Mouse (Mus musculus) monocyte, adult 2 months (primary cell): Measurements from ENCODE around the gene Mfsd5.

Experiments
- DNase-seq, 2 experiments: peaks; one replicate each; pipeline ENCODE4 v3.0.0; 2022; ENCODE audit warnings: low spot score in 2 of 2, low read depth in 1 of 2

Mfsd5 gene

DNA sequence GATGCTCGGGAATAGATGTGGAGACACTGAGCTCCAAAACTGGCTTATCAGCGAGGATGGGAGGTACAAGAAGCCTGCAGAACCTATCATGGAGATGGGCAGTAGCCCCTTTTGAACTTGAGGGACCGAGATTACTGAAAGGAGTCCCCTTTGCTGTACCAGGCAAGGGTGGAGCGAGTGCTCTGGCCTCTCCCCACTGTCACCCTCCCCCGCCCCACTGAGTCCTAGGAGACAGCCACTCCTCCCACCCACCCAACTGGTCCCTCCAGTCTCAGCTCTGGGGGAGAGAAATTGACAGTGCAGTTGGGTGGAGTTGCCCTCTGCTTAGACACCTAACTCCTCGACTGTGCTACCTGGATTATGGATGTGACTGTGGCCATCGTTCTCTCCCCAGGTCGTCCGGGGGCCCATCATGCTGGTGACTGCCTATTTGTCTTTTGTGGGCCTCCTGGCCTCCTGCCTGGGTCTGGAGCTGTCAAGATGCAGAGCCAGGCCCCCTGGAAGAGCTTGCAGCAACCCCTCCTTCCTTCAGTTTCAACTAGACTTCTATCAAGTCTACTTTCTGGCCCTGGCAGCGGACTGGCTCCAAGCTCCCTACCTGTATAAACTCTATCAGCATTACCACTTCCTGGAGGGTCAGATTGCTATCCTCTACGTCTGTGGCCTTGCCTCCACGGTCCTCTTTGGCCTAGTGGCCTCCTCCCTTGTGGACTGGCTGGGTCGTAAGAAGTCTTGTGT lies 698 bp downstream of the Mfsd5 start:
- DNase-seq, result no peak

DNA sequence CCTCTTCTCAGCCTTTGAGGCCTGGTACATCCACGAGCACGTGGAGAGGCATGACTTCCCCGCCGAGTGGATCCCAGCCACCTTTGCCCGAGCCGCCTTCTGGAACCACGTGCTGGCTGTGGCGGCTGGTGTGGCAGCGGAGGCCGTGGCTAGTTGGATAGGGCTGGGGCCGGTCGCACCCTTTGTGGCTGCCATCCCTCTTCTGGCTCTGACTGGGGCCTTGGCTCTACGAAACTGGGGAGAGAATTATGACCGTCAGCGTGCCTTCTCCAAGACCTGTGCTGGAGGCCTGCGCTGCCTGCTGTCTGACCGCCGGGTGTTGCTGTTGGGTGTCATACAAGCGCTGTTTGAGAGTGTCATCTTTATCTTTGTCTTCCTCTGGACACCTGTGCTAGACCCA lies 1.4 kb downstream of the Mfsd5 start:
- DNase-seq, result no peak

DNA sequence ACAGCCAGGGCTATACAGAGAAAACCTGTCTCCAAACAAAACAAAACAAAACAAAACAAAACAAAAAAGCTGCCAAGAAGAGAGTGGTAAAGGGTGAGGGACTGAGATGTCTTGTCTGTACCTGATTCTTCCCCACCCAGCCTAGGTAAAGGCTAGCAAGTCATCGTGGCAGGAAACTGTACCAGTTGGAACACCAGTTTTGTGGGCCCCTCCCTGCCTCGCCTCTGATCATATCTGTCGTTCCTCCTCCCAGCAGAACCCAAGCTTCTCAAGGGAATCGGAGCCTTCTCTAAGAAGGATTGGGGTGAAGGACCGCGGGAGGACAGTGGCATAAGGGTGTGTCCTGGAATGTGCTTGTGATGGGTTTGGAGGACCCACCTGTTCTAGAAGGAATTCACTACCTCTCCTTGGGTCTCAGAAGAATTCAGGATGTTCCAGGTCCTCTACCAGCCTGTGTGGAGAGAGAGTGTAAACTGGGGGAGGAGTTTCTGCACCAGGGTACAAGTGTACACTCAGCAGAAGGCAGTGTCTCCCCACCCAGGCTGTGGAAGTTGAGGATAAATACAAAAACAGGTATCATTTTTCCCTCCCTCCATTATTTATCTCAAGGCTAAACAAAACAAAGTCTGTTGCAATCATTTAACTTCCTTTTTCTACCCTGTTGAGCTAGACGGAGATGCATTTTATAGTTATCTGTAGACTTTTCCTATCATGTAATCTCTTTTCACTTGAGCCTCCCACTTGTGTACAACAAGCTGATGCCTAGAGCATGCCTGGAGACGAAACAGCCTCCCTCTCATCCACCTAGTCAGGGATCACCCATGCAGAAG lies 3.4 kb downstream of the Mfsd5 start:
- no peak for DNase-seq

DNA sequence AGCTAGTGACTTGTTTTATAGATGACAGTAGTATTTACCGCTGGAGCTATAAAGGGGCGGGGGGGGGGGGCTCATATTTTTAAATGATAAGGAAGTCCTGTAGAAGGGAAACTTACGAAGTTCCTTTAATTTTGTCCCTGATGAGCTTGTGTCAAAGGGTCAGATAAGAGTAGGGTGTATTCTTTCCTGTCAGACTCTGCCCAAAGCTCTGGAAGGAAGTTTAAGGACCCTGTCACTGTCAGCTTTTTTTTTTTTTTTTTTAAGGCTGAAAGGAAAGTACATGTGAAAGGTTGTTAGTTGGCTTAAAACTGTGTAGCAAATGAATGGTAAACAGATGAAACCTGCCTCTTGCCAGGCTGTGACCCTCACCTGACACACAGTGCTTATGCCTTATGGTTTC lies 4.4 kb downstream of the Mfsd5 start:
- no peak for DNase-seq

DNA sequence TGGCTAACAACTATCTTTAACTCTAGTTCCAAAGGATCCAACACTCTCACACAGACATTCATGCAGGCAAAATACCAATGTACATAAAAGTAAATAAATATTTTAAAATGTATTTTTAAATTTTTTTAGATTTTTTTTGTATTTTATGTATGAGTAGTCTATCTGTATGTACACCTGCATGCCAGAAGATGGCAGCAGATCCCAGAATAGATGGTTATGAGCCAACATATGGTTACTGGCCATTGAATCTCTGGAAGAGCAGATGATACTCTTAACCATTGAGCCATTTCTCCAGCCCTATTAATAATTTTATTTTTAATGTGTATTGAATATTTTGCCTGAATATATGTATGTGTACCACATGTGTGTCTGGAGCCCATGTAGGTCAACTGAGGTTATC lies 8.1 kb downstream of the Mfsd5 start:
- no peak for DNase-seq

DNA sequence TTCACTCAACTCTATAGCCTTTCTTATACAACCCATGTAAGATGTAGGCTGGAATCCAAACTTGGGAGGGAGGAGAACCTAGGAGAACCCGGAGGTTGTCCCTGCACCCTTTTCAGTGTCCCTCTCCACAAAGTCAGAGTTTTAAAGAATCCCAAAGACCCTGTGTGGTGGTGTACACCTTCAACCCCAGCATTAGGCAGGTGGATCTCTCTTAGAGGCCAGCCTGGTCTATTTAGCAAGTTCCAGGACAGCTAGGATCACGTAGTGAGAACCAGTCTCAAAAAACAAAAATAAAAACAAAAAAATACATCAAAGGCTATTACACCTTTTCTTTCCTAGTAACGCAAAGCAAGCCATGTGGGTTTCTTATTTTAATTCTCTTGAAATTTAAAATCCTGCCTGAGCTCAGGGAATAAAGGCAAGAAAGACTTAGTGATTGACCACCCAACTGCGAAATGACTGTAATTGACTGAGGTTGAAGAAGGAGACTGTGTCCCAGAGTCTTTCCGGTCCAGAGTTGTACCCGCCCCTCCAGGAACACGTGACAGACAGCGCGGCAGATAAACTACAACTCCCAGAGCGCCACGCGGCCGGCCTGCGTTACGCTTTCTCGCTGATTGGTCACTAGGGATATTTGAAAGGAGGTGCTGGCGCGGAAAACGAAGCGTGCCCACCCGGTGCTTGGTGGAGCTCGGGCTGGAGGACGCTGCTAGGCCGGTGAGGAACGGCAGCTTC lies 16.5 kb downstream of the Mfsd5 start, which contains the start of gene Espl1:
Espl1 (plus strand) TSS at position 634 of the 735 bp plus-strand sequence.
- DNase-seq, result peak; percentile 81 to 88

DNA sequence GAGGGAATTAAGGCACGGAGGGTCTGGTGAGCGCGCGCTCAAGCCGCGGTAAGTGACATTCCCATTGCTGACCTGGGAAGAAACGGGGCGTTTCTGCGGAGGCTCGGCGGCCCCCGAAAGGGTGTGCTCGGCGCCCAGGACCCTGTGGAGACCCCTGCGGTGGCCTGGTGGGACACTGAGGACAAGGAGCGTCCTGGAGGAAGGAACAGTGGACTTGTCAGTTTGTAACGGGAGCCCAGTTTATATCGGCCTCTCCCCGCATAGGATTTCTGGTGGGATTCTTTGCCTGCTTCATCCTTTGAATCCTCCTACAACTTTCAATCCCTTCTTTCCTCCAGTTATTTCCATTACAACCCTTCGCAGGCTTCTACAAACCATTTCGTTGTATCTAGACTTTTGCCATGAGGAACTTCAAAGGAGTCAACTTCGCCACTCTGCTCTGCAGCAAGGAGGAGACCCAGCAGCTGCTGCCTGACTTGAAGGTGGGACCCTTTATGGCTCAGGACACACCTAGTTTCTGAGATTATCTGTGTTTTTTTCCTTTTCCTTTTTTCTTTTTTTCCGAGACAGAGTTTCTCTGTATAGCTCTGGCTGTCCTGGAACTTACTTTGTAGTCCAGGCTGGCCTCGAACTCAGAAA lies 17.2 kb downstream of the Mfsd5 start:
- DNase-seq, result no peak

DNA sequence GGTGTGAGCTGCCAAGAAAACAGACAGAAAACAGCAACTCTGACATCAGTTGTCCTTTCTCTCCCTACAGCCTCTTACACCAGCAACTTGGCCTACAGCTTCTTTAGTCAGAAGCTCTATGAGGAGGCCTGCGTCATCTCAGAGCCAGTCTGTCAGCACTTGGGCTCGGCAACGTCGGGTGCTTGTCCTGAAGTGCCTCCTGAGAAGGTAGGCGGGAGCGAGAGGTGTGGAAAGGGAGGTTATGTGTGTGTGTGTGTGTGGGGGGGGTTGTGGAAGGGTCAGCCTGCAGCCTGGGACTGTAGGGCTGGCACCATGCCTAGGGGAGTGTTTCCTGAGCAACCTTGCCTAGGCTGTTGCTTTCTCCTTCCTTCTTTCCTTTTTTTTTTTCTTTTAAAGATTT lies 23.3 kb downstream of the Mfsd5 start:
- DNase-seq, result no peak

DNA sequence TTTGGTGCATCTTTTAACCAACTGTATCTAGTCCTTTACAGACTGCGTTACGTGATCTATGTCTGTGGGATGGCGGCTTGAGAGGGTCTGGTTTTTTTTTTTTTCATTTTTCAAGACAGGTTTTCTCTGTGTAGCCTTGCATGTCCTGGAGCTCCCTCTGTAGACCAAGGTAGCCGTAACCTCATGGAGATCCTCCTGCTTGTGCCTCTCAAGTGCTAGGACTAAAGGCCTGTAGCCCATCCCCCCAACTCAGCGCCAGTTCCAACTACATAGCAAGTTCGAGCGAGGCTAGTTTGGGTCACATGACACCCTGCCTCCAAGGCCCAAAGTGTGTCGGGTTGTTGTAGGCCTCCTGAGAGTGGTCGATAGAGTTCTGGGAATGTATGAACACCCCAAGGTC lies 29.5 kb downstream of the Mfsd5 start:
- no peak for DNase-seq

DNA sequence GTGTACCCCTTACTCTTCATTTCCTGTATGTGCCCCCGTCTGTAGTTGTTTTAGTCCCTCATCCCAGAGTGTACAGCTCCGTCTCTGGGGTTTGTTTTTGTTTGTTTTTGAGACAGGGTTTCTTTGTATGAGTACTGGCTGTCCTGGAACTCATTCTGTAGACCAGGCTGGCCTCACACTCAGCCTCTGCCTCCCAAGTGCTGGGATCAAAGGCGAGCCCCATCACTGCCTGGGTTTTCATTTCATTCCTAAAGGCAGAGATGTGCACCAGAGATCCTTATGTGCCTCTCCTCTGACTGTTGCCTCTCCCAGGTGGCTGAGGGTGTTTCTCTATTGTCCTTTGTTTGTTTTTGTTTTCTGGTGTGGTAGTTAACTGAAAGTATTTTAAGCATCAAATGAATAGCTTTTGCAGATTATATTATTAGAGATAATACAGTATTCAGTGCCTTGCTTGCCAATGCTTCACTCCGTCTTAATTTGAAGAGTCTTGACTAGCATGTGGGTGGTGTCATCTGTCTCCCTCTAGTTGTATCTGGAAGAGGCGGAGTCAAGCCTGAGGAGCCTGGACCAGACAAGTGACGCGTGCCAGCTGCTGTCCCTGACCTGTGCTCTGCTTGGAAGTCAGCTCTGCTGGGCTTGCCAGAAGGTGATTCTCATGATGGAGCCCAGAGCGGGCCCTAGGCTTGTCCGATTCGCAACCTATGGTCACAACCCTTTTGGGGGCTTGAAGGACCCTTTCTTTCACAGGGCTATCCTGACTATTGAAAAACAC lies 31.0 kb downstream of the Mfsd5 start:
- no peak for DNase-seq

DNA sequence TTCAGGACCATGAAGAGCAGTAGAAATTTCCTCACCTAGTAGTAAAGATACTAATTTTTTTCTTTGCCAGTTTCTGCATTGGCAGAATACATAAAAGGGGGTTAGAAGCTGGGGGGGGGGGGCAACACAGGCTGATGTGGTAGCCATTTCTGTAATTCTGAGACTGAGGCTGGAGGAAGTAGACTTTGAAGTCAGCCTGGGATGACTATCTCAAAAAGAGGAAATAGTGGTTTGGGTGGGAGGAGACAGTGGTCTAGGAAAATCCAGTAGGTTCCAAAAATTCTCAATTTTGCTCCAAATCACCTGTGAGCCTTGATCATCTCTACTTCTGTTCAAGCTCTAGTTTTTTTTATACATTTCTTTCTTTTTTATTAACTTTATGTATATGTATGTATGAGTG lies 32.2 kb downstream of the Mfsd5 start:
- no peak for DNase-seq

DNA sequence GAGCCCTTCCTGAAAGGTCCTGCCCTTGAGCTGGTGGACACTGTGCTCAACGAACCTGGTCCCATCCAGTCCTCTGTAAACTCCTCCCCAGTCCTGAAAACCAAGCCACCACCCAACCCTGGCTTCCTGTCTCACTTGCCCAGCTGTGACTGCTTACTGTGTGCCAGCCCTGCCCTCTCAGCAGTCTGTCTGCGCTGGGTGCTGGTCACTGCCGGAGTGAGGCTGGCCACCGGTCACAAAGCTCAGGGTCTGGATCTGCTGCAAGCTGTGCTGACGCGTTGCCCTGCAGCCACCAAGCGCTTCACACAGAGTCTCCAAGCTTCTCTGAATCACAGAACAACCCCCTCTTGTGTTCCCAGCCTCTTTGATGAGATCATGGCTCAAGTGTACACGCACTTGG lies 36.0 kb downstream of the Mfsd5 start:
- DNase-seq, result no peak

DNA sequence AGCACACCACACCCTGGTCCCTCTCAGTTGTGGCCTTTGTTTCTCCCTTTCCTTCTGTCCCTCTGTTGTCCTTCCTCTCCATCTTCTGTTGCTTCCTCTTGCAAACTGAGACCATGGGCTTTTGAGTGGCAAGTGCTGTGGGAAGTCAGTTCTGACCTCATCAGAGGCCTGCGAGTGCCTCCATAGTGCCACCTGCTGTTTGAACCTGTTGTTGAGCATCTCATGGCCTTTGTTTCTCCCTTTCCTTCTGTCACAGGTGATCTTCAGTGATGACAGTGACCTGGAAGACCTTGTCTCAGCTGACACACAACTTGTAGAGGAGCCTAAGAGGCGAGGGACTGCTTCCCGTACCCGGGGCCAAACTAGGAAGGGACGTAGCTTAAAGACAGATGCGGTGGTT lies 37.0 kb downstream of the Mfsd5 start:
- DNase-seq, result peak; percentile 21 to 56

DNA sequence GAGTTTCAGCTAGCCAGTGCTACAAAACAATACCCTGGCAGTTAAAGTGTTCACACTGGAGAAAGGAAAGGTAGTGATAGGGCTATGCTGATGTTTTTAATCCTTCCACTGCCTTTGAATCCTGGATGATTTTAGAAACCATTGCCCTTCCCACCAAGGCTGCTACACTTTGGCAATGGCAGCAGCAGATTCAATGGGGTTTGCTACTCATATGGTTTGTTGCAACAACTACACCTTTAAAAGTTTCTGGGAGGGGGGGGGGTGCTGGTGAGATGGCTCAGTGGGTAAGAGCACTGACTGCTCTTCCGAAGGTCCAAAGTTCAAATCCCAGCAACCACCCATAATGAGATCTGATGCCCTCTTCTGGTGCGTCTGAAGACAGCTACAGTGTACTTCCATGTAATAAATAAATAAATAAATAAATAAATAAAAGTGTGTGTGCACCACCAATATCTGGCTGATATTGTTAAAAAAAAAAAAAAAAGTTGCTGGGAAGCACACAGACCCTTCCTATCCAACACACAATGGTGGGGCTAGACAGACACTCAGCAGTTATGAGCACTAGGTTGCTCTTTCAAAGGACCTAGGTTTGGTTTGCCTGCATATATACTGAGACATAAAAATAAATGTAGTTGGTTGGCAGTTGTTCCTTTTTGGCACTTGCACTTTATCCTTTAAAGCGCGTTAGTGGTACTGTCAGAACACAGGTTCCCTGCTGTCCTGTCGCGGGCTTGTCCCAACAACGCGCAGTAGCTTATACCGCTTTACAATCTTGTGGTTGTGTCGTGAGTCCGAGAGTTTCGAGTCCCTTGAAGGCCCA lies 45.6 kb downstream of the Mfsd5 start:
- no peak for DNase-seq

DNA sequence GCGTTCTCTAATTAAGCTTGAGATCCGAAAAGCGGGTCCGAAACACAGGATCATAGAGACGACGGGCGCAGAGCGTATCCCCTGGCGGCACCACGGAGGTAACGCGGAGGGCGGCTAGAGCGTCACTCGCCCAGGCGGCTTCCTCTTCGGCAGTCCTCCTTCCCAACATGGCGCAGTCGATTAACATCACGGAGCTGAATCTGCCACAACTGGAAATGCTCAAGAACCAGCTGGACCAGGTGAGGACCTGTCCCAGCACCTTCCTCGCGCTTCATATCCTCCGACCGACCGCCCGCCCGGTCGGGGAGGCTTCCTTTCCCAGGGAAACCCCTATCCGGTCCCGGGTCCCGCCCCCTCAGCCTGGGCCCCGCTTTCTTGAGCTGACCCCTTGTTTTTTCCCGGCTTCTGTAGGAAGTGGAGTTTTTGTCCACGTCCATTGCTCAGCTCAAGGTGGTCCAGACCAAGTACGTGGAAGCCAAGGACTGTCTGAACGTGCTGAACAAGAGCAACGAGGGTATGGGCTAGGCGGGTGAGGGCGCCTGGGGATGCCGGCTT lies 46.8 kb downstream of the Mfsd5 start, which contains the start of gene Pfdn5:
Pfdn5 (plus strand) TSS at position 95 of the 555 bp plus-strand sequence.
- peak; percentile 50 to 69 for DNase-seq

DNA sequence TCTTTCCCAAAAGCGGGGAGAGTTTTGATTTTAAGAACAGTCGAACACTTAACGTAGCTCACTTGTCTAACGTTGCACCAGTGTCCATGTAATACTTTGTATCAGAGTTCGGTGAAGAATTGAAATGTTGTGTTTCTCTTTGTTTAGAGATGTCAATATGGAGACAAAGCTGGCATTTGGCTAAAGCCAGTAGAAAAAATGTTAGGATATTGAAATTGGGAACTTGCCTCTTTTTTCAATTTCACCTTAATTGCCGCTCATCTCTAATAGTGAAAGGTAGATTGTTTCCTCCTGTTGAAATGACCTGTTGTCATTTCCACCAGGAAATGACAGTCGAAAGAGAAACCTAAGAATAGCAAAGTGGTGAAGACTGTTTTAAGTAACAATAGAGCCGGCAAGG lies 47.6 kb downstream of the Mfsd5 start:
- DNase-seq, result no peak
